Mouse (Mus musculus): ENCODE data around the gene Ccdc124. TPM values are rescaled to one million over a fixed set of nuclear protein-coding genes. Genes with fewer than 3 reads are reported as not detected.

Gene Ccdc124
- total RNA-seq, 2 experiments from 2014 or later = 45.2 to 49.4 TPM

DNA sequence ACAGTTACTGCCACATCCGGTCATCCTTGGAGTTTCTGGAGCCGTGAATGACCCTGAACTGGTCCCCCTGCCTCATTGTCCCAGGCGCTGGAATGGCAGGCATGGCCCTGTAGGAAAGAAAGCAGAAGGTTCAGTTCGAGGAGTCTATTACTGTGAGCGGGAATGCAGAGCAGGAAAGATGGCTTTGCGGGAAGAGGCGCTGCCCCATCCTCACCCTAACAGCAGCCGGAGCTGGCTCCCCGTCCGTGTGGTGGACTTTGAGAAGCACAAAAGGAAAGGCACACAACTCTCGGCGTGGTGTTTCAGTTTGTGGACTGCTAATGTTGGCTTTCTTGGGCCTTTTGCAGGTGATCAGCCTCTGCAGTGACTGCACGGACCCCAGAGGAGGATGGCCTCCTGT lies 706 bp upstream of the Ccdc124 start:
- intact Hi-C loops (cut with DNase I) = no loop called here
- DNase-seq = no peak

DNA sequence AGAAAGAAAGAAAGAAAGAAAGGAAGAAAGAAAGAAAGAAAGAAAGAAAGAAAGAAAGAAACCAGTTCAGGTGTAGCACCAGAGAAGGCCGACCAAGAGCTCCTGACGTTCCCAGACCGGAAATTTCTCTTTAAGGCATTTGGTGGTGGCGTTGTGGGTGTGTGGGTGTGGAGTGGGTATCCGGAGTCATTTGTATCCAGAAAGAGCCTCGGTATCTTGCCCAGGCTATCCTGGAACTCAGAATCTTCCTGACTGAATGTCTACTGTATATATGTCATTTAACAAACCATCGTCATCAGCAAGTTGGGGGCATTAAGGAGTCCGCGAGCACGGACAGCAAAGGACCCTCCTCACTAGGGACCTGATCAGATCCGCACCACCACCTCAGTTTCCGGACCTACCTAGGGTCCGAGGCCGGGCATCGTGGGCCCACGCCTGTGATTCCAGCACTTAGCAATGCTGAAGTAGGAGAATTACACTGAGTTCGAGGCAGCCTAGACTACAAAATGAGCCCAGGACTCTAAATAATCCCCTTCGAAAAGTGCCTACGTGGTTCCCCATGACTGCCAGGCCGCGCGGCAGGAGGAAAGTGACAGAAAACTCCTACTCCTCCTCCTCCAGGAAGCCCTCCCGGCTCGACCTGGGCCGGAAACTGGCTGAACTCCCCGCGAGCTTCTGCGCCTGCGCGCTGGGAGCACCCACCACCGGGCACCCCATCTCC lies 932 bp downstream of the Ccdc124 start:
- intact Hi-C loops (cut with DNase I) = loop anchor here (1.0 kb wide), 2 partner anchors 20 to 24 kb away; partner anchors contain the start of gene Rpl18a
- no peak for DNase-seq

DNA sequence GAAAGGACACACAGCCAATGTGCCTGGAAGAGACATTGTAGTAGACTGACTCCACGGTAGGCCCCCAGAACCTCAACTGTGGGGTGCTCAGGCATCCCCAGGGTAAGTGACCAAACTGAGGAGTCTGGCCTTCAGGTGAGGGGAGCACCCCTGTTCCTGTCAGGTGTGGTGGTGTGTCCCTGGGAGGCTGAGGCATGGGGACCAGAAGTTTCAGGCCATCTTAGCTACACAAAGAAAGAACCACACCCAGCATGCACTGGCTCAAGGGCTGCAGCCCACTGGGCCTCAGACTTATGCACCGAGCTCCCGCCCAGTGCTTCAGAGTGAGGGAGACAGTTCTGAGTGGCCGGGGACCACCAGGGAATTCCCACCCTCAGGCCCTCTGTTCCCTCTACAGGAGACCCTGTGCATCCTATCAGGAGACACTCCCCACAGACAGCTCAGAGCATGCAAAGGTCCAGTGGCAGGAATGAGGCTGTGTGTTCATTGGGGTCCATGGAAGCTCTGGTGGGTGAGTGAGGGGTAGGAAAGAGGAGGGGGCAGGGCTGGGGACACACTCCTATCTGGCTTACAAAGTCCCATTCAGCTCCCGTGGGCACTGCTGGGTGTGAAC lies 2.4 kb downstream of the Ccdc124 start:
- DNase-seq = no peak
- intact Hi-C loops (cut with DNase I) = no loop called here

DNA sequence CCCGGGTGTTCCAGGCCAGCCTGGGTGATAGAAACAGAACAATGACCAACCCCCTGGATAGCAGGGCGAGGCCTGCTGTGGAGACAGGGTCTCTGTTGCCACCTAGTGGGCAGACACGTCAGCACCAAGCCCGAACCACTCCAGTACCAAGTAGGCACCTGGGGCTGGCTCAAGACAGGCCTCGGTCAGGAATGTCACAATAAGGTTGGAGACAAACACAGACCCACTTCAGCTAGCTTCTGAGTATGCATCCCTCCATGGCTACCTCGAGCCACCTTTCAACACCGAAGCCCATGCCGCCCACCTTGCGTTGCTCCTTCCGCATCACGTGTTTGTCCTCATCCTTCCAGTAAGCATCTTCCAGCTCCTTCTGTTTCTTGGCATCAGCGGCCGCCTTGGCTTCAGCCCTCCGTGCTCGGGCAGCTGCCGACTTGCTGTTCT lies 4.1 kb downstream of the Ccdc124 start:
- intact Hi-C loops (cut with DNase I) = loop anchor here (1.0 kb wide), 1 partner anchor 25 kb away; no protein-coding TSS in a partner anchor
- peak; percentile 77 to 78 for DNase-seq

DNA sequence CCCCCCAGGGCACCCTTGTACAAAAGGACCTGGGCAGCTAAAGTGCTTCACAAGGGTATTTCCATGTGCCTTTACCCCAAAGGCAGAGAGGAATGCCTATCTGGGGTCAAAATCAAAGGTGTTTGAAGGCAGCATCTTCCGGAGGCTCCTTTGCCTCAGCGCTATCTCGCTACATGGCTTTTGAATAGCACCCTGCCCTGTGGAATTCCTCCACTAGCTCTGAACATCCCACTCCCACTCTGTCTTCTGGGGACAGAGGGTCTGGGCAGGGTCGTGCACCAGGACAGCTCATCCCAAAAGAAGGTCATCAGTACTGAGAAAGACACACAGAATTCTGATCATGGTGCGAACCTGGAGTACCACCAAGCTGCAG lies 4.5 kb downstream of the Ccdc124 start:
- DNase-seq = no peak
- intact Hi-C loops (cut with DNase I) = loop anchor here (1.0 kb wide), 1 partner anchor 25 kb away; no protein-coding TSS in a partner anchor

DNA sequence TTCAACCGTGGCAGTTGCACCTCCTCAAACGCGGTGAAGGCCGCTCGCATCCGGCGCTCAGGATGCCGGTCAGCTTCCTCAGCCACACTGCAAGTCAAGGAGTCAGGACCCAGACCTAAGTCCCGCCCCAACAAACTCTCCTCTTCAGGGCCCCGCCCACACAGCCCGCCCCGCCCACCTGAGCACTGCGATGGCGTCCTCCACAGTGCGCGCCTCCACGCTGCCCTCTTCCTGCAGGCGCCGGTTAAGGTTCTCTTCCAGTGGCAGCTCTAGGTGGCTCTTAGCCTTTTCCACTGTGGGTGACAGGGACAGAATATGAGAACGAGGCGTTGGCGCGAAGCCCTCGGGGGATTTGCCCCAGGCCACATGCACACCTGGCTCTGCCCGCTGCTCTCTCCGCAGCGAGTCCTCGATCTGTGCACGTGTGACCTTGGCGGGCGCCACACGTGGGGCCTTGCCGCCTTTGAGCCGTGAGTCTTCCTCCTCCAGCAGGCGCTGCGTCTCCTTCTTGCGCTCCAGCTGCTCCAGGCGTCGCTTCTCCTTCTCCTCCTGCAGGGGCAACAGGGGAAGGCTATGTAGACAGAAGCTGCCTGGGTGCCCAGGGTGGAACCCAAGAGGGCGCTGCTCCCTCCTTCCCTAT lies 5.1 kb downstream of the Ccdc124 start:
- intact Hi-C loops (cut with DNase I) = loop anchor here (1.0 kb wide), 1 partner anchor 24 kb away; no protein-coding TSS in a partner anchor
- no peak for DNase-seq

DNA sequence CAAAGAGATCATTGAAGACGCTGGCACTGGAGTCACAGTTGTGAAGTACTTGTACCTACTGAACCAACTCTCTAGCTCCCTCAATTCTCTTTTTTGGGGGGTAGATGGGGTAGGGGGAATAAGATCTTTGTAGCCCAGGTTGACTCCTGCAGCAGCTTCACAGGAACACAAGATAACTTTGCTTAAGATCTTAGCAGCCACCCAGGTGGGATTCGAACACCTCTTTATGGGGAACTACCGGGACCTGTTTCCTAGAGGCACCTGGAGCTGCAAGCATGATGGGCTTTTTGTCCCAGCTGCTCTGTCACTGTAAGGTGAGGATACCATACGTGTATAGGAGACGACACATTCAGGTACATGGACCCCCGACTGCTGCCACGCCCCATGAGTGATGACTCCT lies 7.2 kb downstream of the Ccdc124 start:
- intact Hi-C loops (cut with DNase I) = loop anchor here (2.0 kb wide), 1 partner anchor 46 kb away; no protein-coding TSS in a partner anchor
- DNase-seq = no peak

DNA sequence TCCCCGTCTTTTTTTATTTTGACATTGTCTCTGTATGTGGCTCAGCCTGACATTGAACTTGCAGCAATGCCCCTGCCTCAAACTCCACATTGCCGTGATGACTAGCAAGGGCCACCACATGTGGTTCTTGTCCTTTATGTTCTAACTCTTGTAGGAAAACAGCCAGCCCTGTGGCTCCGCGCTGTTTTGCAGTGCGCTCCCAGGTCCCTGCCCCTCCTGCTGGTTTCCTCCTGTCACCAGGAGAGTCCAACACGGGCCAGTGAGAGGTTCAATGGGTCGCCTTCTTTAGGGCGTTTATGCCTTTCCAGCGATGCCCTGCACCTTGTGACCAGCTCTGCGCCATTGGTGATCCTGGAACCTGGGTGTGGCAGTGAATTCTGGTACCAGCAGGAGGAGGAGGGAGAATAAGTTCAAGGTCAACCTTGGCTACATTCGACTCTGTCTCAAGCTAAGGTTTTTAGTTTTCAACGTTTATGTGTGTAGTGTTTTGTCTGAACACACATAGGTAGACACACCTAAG lies 7.7 kb downstream of the Ccdc124 start:
- DNase-seq = no peak
- intact Hi-C loops (cut with DNase I) = loop anchor here (2.0 kb wide), 1 partner anchor 45 kb away; no protein-coding TSS in a partner anchor

DNA sequence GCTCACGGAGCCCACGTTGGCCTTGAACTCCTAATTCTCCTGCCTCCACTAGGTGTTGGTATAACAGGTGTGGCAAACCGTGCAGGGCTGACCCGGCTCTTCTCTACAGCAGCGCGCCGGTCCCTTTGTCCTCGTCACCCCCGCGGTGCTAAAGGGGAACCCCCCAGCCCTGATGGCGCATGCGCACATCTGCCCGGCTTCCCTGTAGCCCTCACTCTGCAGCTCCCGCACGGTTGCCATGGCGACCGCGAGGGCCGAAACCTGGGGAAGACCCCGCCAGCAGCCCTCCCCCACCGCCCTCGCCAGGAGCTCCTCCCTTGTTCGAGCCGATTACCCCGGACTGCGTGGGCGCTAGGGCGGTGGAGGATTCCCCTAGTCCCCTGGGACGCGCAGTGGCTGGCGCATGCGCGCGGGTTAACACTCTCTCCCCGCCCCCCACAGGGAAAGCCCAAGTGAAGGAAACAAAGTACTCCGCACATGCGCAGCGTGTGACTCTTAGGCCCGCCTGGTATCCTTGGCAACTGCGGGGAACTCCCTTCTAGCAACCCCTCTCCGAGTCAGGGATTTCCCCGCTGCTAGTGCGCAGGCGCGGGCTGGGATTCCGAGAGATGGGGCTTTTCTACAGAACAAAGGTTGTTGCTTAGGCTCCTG lies 8.3 kb downstream of the Ccdc124 start:
- intact Hi-C loops (cut with DNase I) = no loop called here

DNA sequence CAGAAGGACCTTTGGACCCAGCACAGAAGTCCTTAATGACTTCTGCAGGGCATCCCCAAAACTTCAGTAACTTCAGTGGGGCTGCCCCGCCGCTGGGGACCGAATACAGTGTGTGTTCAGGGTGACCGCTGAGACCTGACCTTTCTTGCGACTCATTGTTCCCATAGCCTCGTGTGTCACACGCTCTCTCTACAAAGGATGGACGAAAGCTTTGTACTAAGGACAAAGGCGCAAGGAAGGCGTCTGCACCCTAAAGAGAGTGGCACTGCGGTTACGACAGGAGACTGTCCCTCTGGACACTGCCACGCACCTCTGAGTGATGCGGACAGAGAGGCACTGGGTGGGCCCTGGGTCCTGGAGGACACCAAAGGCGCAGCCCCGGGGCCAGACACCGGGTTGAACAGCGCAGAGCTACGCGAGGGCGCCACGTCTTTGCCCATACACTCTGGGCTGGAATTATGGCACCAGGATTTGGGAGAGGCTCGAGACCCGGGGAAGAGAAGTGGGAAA lies 9.0 kb downstream of the Ccdc124 start:
- intact Hi-C loops (cut with DNase I) = no loop called here
- peak; percentile 35 to 50 for DNase-seq

More for the DNA sequence above, 8.3 kb downstream of the Ccdc124 start:
- peak; percentile 97 to 100 for DNase-seq

DNA sequence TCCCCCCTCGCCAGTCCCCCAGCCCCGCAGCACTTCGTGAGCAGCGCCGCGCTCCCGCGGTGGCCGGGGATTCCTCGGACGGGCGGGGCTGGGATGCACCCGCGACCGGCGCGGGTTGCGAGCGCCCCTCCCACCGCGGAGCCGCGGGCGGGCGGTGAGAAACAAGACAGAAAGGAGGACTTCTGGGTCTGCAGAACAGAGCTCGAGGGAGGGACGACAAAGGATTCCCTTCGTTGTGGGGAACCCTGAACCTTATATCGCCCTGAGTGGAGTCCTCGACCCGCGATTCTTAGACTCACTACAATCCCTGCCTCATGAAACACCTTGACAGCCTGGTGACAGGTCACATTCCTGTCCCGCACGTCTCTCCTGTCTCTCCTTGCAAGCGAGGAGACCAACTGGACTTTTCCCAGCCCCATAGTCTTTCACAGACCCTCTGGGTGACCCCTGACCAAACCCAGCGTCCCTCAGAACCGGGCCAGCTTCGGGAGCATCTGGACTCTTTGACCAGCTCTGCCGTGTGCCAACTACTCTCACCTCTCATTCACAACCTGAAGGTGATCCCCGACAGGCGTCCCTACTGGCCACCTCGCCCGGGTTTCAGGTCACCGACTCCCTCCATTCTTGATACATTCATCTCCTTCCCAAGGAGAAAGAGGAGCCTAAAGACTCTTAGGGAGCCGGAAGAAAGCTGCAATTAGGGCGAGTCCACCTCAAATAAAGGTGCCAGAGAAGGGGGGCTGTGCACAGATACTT lies 9.6 kb downstream of the Ccdc124 start:
- DNase-seq = peak; percentile 36 to 37
- intact Hi-C loops (cut with DNase I) = no loop called here

DNA sequence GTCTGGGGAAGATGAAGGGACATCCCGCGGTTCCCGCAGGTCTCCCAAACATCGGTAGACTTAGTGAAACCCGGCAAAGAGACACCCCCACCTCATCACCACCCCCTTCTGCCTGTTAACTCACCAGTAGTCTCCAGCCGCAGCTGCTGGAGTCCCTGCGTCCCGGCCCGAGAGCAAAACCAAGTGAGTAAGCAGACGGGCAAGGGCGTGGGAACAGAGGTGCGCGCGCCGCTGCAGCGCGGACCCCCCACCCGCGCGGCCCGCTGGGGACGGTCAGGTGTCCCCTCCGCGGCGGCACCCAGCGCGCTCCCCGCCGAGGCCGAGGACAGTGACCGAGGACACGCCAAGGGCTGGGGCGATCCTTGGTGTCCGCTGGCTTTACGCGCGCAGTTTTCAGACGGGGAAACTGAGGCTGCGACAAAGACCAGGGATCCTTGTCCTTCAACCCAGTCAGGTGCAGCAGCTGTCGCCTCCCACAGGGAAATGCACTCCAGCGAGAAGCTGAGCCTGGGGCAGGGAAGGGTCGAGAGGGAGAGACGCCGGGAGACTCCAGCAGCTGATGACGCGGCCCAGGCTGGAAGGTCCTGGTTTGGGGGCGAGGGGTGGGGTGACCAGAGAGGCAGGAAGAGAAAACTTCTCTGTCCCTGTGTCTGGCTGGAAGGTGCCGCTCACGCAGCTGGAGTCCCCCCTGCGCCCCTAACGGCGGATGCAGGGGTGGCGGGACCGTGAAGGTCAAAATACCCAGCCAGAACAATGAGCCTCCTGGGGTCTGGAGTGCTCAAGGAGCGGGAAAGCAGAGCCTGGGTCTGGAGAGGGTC lies 10.7 kb downstream of the Ccdc124 start, which contains the start of gene Kcnn1:
Gene Kcnn1, minus strand, starts transcription at position 435 of the 818 bp plus-strand sequence.
- intact Hi-C loops (cut with DNase I) = no loop called here
- no peak for DNase-seq

DNA sequence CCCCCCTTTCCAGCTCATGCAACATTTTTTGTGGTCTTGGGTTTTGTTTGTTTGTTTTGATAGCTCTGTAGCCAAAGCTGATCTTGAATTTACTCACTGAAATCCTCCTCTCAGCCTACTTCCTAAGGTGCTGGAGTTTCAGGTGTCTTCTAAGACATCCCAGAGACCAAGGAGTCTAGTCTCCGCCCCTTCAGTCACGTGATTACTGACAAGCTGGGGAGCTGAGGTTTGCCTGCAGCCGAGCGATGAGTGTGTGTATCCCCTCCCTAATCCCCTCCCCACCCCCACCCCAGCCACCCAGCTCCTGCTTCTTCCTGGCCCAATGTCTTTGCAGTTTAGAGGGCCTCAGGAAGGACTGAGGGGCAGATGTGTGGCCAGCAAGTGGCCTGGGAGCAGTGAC lies 16.2 kb downstream of the Ccdc124 start:
- intact Hi-C loops (cut with DNase I) = no loop called here
- DNase-seq = no peak

DNA sequence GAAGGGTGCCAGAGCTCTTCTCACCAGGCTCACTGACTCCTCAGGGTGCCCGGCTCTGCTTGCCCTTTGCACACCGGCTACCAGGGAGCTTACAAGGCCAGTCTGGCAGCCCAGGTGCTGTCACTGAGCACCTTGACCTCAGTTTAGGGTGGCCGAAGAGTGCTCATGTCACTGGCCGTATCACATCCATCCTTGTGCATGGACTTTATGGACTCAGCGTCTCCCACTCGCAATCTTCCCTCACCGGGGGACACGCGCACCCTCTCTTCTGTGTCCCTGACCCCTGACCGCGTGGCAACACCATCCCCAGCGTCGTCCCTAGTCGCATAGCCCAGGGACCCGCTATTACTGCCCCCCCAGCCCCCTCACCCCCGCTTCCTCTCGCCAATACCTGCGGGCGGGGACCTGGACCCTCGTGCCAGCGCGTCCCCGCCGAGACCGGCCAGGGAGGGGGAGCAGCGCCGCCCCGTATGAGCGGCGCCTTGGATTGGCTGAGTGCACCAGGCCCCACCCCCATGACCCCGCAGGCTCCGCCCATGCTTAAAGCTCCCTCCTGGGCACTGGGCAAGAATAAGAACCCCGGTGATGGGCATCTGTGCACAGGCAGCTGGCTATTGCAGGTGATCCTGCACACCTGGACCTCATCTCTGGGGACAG lies 17.1 kb downstream of the Ccdc124 start:
- intact Hi-C loops (cut with DNase I) = no loop called here
- DNase-seq = peak; percentile 62 to 75

DNA sequence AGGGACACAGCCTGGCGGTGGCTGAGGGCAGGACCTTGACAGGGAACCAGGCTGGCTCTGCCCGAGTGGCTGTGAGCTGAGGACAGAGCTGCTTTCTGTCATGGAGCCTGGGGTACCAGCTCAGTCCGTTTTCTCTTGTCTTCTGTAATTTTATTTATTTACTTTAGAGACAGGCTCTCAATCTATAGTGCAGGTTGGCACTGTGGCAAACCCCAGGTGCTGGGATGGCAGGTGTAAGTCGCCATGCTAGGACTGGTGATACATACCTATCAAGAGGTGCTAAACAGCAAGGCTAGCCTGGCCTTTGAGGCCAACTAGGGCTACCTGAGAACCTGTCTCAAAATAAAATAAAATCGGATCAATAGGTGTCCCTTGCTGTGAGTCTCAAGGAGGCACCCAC lies 17.7 kb downstream of the Ccdc124 start:
- intact Hi-C loops (cut with DNase I) = no loop called here
- DNase-seq = no peak

DNA sequence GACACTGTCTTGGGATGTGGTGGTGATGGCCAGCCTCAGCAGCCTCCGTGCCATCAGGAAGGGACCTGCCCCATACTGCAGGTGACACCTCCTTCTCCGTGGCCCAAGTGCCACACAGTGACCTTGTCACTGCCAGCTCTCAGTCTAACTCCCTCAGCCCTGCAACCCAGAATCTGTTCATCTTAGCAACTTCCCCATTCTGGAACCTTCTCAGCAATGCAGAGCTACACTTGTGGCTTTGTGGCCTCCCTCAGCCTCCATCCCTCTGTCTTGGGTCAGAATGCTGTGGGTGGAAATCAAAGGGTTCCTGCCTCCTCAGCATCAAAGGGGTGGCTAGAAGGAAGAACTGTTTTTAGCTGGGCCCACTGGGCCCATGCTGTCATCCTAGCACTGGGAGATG lies 19.9 kb downstream of the Ccdc124 start:
- intact Hi-C loops (cut with DNase I) = no loop called here
- no peak for DNase-seq

DNA sequence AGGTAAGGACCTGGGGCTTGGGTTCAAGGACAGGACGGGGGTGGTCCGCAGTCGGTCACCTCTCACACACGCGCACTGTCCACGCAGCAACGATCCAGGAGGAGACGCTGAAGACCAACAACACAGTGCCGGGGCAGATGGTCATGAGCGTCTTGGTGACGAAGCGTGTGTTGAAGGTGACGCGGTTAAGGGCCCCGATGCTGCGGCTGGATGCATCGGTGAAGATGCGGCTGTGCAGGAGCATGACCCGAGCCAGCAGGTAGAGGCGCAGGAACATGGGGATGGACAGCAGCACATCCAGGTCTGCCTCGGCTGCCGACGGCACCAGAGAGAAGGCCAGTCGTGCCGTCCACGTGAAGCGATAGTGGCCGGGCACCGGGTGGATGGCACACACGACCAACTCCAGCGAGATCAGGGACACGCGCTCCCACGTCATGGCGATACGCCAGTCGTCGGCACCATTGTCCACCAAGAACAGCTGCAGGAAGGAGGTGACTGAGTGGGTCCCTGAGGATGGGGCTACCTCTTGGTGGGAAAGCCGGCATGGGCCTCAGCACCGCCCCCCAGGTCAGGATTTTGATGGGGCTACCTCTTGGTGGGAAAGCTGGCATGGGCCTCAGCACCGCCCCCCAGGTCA lies 21.0 kb downstream of the Ccdc124 start:
- intact Hi-C loops (cut with DNase I) = no loop called here
- DNase-seq = no peak

DNA sequence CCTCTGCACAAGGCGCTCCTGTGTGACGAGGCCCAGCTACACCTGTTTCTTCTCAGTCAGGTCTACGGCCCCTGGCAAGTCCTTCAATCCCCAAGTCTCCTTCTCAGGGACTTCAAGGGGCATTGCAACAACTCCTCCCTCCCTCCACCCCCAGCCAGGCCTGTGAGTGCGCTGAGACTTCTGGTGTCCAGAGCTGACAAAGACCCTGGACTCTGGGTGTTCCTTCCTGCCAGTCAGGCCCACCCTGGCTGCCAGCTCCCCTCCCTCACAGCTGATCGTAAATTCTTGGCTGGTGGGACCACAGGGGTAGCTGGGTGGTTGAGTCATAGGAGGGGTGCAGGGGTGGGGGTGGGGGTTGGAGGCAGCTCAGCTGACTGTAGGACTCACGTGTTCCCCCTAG lies 21.9 kb downstream of the Ccdc124 start:
- intact Hi-C loops (cut with DNase I) = no loop called here
- DNase-seq = no peak

Data from heart, postnatal 36 days (tissue).